Mouse (Mus musculus): ENCODE data around the gene Phex. TPM values are rescaled to one million over a fixed set of nuclear protein-coding genes. Genes with fewer than 3 reads are reported as not detected.

Phex gene
- polyA plus RNA-seq, 1 experiment = 0.15 TPM

DNA sequence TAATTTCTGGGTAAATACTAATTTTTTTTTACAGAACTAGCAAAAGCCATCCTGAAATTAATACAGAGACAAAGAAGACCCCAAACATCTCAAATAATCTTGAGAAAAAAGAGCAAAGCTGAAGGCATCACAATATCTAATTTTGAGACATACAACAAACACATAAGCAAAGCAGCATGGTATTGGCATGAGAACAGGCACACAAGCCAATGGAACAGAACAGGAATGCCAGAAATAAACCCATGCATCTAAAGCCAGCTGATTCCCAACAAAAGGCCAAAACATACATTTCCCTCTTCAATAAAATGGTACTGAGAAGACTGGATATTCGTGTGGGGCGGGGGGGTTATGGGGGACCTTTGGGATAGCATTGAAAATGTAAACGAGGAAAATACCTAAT is 90.7 kb downstream of the Phex start:
- TF ChIP-seq POLR2A (IDR thresholded peaks at IDR 0.05; ENCODE audit: borderline replicate concordance, low read depth, low read length) (no peak), CTCF (IDR thresholded peaks at IDR 0.05; ENCODE audit: low read depth, low read length) (no peak)
- H3K4me3 ChIP-seq (ENCODE audit: insufficient read depth, low read length) = no peak overlapping the region
- no peaks in the 10 kb centered on the region for H3K4me1 ChIP-seq (ENCODE audit: control insufficient read depth, insufficient read depth, low read length)
- H3K27ac ChIP-seq (ENCODE audit: insufficient read depth, low read depth, low read length) = no peak overlapping the region

GRCm38 (mm10) chrX:157310331-157310730 is 104.8 kb downstream of the Phex start:
- no peak overlapping the region for H3K4me3 ChIP-seq (ENCODE audit: insufficient read depth, low read length)
- H3K27ac ChIP-seq (ENCODE audit: insufficient read depth, low read depth, low read length) = no peak overlapping the region
- no peaks in the 10 kb centered on the region for H3K4me1 ChIP-seq (ENCODE audit: control insufficient read depth, insufficient read depth, low read length)
- TF ChIP-seq POLR2A (IDR thresholded peaks at IDR 0.05; ENCODE audit: borderline replicate concordance, low read depth, low read length) = no peak
- no peak for TF ChIP-seq CTCF (IDR thresholded peaks at IDR 0.05; ENCODE audit: low read depth, low read length)

DNA sequence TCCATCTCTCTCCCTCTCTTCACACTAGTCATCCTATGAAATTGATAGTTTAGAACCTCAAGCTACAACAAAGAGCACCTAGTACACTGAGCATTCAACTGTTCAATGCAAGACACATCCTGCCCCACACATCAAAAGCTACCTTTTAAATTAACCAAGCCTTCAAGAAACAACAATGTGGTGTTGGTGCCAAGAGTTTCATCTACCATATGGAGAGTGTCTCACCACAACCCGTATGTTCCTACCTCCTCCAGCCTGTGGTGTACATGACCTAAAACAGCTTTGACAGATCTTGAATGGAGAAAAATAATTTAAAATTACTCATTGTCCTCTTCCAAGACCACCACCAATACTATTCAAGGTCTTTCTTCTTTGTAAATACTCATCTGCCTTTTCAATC is 106.9 kb downstream of the Phex start:
- TF ChIP-seq POLR2A (IDR thresholded peaks at IDR 0.05; ENCODE audit: borderline replicate concordance, low read depth, low read length) (no peak), CTCF (IDR thresholded peaks at IDR 0.05; ENCODE audit: low read depth, low read length) (no peak)
- H3K4me3 ChIP-seq (ENCODE audit: insufficient read depth, low read length) = no peak overlapping the region
- H3K4me1 ChIP-seq (ENCODE audit: control insufficient read depth, insufficient read depth, low read length) = no peaks in the 10 kb centered on the region
- no peak overlapping the region for H3K27ac ChIP-seq (ENCODE audit: insufficient read depth, low read depth, low read length)

DNA sequence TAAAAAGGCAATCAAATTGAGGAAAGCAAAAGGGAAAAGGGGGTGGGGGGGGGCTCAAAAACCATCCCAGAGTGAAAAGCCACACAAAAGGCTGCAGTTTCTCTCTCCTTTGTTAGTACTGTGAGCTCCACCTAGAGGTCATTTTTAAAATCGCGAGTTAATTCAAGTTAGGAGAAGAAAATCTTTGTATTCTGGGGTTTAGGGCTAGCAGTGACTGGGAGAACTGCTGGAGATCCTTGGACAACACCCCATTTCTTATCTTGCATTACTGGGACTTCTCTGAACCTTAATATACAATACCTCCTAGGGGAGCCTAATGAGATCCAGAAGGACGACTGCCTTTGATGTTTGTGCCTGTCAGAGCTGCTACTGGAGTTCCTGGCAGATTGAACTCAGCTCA is 107.7 kb downstream of the Phex start:
- TF ChIP-seq POLR2A (IDR thresholded peaks at IDR 0.05; ENCODE audit: borderline replicate concordance, low read depth, low read length) (no peak), CTCF (IDR thresholded peaks at IDR 0.05; ENCODE audit: low read depth, low read length) (no peak)
- Histone ChIP-seq H3K4me1 (ENCODE audit: control insufficient read depth, insufficient read depth, low read length) (no peaks in the 10 kb centered on the region), H3K4me3 (ENCODE audit: insufficient read depth, low read length) (no peak overlapping the region), H3K27ac (ENCODE audit: insufficient read depth, low read depth, low read length) (no peak overlapping the region)

- Histone ChIP-seq H3K27ac (ENCODE audit: insufficient read depth, low read depth, low read length) (no peak overlapping the region), H3K4me3 (ENCODE audit: insufficient read depth, low read length) (no peak overlapping the region), H3K4me1 (ENCODE audit: control insufficient read depth, insufficient read depth, low read length) (no peaks in the 10 kb centered on the region)
- TF ChIP-seq CTCF (IDR thresholded peaks at IDR 0.05; ENCODE audit: low read depth, low read length) (no peak), POLR2A (IDR thresholded peaks at IDR 0.05; ENCODE audit: borderline replicate concordance, low read depth, low read length) (no peak)
Measured at GRCm38 (mm10) chrX:157306796-157307405, 108.2 kb downstream of the Phex start.

DNA sequence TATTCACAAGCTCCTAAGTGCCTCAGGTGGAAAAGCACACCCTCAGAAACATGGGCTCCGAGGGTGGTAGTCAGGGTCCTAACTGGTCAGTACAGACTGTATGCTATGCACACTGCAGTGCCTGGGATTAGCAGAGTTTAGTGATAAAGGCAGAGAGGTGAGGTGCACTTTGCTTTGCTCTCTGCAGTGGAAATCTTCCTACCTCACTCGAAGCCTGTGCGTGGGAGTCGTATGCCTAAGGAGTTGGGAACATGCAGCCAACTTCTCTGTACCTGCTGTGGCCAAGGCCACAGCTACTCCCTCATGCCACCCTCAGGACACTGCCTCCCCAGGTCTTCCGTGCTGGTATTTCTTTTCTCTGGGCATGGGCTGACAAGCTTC is 109.3 kb downstream of the Phex start:
- Histone ChIP-seq H3K27ac (ENCODE audit: insufficient read depth, low read depth, low read length) (no peak overlapping the region), H3K4me3 (ENCODE audit: insufficient read depth, low read length) (no peak overlapping the region), H3K4me1 (ENCODE audit: control insufficient read depth, insufficient read depth, low read length) (no peaks in the 10 kb centered on the region)
- no peak for TF ChIP-seq CTCF (IDR thresholded peaks at IDR 0.05; ENCODE audit: low read depth, low read length)
- TF ChIP-seq POLR2A (IDR thresholded peaks at IDR 0.05; ENCODE audit: borderline replicate concordance, low read depth, low read length) = no peak

- H3K4me1 ChIP-seq (ENCODE audit: control insufficient read depth, insufficient read depth, low read length) = no peaks in the 10 kb centered on the region
- TF ChIP-seq POLR2A (IDR thresholded peaks at IDR 0.05; ENCODE audit: borderline replicate concordance, low read depth, low read length) (no peak), CTCF (IDR thresholded peaks at IDR 0.05; ENCODE audit: low read depth, low read length) (no peak)
- H3K4me3 ChIP-seq (ENCODE audit: insufficient read depth, low read length) = no peak overlapping the region
- no peak overlapping the region for H3K27ac ChIP-seq (ENCODE audit: insufficient read depth, low read depth, low read length)
Measured at GRCm38 (mm10) chrX:157305193-157305851, 109.8 kb downstream of the Phex start.

DNA sequence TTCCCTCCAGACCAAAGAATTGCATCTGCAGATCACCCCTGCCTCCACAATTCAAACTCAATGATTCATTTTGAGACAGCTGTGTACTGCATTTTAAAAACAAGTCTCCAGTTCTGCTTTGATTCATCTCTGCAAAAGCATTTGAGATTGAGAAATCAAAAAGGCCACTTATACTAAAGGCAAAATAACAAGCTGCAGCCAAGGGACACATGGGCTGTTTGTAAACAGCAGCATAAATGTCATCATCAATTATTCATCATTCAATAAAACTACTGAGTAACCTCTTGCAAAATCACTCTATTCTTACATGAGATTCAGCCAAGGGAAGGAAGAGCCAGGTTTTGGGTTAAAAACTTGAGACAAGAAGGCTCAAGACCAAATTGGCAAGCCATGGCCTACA is 122.7 kb downstream of the Phex start:
- Histone ChIP-seq H3K4me3 (ENCODE audit: insufficient read depth, low read length) (no peak overlapping the region), H3K27ac (ENCODE audit: insufficient read depth, low read depth, low read length) (no peak overlapping the region), H3K4me1 (ENCODE audit: control insufficient read depth, insufficient read depth, low read length) (no peaks in the 10 kb centered on the region)
- TF ChIP-seq POLR2A (IDR thresholded peaks at IDR 0.05; ENCODE audit: borderline replicate concordance, low read depth, low read length) (no peak), CTCF (IDR thresholded peaks at IDR 0.05; ENCODE audit: low read depth, low read length) (no peak)

GRCm38 (mm10) chrX:157276581-157276980 is 138.5 kb downstream of the Phex start:
- Histone ChIP-seq H3K4me1 (ENCODE audit: control insufficient read depth, insufficient read depth, low read length) (no peaks in the 10 kb centered on the region), H3K4me3 (ENCODE audit: insufficient read depth, low read length) (no peak overlapping the region), H3K27ac (ENCODE audit: insufficient read depth, low read depth, low read length) (no peak overlapping the region)
- TF ChIP-seq CTCF (IDR thresholded peaks at IDR 0.05; ENCODE audit: low read depth, low read length) (no peak), POLR2A (IDR thresholded peaks at IDR 0.05; ENCODE audit: borderline replicate concordance, low read depth, low read length) (no peak)

- no peak for TF ChIP-seq POLR2A (IDR thresholded peaks at IDR 0.05; ENCODE audit: borderline replicate concordance, low read depth, low read length)
- no peak for TF ChIP-seq CTCF (IDR thresholded peaks at IDR 0.05; ENCODE audit: low read depth, low read length)
- no peaks in the 10 kb centered on the region for H3K4me1 ChIP-seq (ENCODE audit: control insufficient read depth, insufficient read depth, low read length)
- H3K27ac ChIP-seq (ENCODE audit: insufficient read depth, low read depth, low read length) = no peak overlapping the region
- no peak overlapping the region for H3K4me3 ChIP-seq (ENCODE audit: insufficient read depth, low read length)
Measured at GRCm38 (mm10) chrX:157273291-157273690, 141.8 kb downstream of the Phex start.

Measured in bone marrow macrophage, adult 2 months (primary cell).